Mouse (Mus musculus) C2C12 (cell line): ENCODE data around the gene Antxrl.

Experiments
- CEBPB ChIP-seq: IDR thresholded peaks from one replicate; pipeline ENCODE4 v1.6.1; 2011; ENCODE audit warnings: low read depth, mild to moderate bottlenecking, control low read depth, moderate library complexity
- CTCF ChIP-seq: IDR thresholded peaks from one replicate; pipeline ENCODE4 v1.5.1; 2011; ENCODE audit not compliant: control insufficient read depth, insufficient read depth, insufficient read length
- FOSL1 ChIP-seq: IDR thresholded peaks from one replicate; pipeline ENCODE4 v1.8.0; 2011; ENCODE audit warnings: mild to moderate bottlenecking, low read length; ENCODE audit not compliant: poor library complexity, insufficient read depth, severe bottlenecking
- MAX ChIP-seq: IDR thresholded peaks from one replicate; pipeline ENCODE4 v1.6.1; 2011; ENCODE audit warnings: mild to moderate bottlenecking, control low read depth
- MYOD1 ChIP-seq: IDR thresholded peaks from one replicate; pipeline ENCODE4 v1.6.1; 2011; ENCODE audit warnings: low read depth; ENCODE audit not compliant: control insufficient read depth, insufficient read length
- MYOG ChIP-seq: IDR thresholded peaks from one replicate; pipeline ENCODE4 v1.6.1; 2011; ENCODE audit not compliant: control insufficient read depth, insufficient read length; ENCODE audit errors: extremely low read depth
- USF1 ChIP-seq: IDR thresholded peaks from one replicate; pipeline ENCODE4 v1.6.1; 2011; ENCODE audit warnings: low read depth, mild to moderate bottlenecking, control low read depth, moderate library complexity

DNA sequence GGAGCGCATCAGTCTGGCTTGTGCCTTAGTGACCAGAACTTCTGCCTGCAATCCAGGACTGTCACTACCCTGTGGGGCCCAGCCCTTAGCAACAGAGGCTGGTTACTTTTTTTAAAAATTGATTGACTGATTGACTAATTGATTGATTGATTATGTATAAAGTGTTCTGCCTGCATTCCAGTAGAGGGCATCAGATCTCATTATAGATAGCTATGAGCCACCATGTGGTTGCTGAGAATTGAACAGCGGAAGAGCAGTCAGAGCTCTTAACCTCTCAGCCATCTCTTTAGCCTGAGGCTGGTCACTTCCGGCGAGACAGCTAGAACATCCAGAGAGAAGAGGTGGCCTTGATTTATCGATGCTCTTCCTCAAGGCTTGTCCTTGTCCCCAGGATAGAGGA lies 24.7 kb downstream of the Antxrl start:
- no peak for TF ChIP-seq CTCF
- no peak for TF ChIP-seq CEBPB
- no peak for TF ChIP-seq MYOG
- no peak for TF ChIP-seq MYOD1
- TF ChIP-seq MAX: no peak
- TF ChIP-seq USF1: no peak
- no peak for TF ChIP-seq FOSL1
